Mouse (Mus musculus) common myeloid progenitor, adult 5-6 weeks (primary cell): ENCODE measurements around the gene Kdr. TPM values are rescaled to one million over a fixed set of nuclear protein-coding genes. Genes with fewer than 3 reads are reported as not detected.
A peak's percentile ranks its signal among the peaks of the same experiment; 100 is the strongest.

Experiments used
- ATAC-seq: replicated peaks from 2 replicates; pipeline ENCODE4 v1.8.0; 2016; ENCODE audit warnings: low read depth, mild to moderate bottlenecking, moderate TSS enrichment, inconsistent platforms; ENCODE audit not compliant: poor library complexity, severe bottlenecking
- total RNA-seq: library from RNA; stranded (forward); fragments of 200-1000, 187-1606 nt; gene quantifications from 2 replicates; pipeline ENCODE4 v1.2.3, GENCODE M21; 2017

Kdr gene
- total RNA-seq, result 0.39 and 0.46 TPM in 2 replicates

DNA sequence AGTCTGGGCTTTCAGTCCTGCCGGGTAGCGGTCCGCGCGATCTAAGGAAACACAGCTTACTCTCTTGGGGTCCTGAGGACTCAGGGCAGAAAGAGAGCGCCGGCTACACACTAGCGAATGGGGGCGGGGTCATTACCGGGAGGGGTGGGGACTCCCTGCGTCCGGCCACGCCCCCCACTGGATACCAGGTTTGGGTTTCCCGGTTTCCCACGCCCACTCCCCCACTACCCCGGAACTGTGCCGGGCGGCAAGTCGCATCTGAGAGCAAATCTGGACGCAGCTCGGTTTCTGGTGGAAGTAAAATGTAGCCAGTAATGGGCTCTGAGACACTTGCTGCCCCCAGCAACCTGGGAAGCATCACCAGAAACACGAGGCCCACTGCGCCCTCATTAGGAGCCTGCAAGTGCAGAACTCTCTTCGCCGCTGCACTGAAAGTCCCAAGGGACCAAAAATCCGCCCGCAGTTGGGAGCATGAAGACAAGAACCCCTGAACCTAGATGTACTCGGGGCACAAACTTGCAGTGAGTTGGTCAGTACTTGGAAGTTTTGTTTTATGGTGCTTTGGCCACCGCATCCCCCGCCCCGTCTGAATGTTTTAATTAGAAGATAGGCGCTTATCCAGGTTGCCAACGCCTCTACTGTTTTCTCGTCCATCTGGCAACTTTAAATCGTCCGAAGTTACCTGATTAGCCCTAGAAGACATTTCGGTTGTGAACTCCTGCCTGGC lies at the start of gene Kdr:
TSS of gene Kdr (minus strand) at position 85 of the 727 bp plus-strand sequence.
- ATAC-seq, result peak; percentile 50

DNA sequence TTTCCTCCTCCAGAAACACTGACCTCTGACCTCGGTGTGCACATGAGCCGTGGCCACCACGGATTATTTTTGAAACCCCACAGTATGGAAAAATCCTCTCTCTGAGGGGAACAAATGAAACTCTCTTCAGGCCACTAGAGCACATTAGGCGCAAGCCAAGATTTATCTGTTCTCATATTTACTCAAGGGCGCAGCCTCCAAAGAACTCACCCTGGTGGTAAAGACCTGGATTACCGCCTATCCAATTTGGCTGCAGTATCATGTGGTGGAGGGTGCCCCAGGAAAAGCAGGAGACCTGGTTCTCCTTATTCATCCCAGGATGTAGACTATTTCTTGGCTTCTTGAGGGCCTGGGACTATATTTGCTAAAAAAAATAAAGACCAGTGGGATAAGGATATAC lies 48.5 kb upstream of the Kdr start:
- ATAC-seq, result no peak

DNA sequence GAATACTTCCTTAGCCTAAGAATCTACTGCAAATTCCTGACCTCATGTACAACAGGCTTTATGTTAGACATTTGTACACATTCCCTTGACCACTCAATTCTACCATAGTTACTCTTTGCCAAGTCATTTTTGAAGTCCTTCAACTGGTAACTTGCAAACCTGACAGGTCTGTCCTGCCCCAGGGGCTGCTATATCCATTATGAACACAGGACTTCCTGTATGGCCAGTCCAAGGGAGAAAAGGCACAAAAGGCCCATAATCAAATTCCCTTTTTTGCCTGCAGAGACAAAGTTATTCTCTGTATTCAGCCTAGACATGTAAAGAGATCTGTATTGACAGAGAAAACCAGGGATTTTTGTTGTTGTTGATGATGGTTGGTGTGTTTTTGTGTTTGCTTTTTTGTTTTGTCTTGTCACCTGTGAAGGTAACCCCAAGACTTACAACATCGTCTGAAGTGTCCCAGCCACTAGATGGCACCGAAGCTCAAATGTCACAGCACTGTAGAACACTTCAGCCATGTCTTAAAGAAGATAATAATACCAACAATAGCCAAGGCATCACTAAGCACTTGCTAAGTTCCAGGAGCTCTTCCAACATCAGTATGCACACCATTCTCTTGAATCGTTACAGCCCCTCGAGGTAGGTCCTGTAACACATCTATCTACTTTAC lies 47.9 kb upstream of the Kdr start:
- 0 out of 2 replicates have a peak, but pooled peaks have one; percentile 50 for ATAC-seq

GRCm38 (mm10) chr5:76023011-76023773 lies 44.9 kb upstream of the Kdr start:
- no peak for ATAC-seq

DNA sequence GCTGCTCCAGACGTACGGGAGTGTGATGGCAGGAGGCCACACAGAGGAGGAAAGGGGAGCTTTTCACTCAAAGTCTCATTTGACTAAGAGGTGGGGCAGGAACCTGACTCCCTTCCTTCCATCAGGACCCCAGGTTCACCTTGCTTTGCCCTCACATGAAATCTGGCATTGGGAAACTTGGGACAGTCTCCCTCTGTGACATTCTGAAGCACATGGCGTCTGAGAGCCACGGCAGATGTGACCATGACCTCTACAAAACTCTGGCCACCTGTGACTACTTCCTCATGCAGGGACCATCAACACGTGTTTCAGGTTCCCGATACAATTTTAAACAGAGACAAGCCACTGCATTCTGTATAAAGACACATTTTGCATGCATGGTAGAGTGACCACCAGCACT lies 44.2 kb upstream of the Kdr start:
- ATAC-seq, result no peak

GRCm38 (mm10) chr5:76018321-76018720 lies 40.1 kb upstream of the Kdr start:
- no peak for ATAC-seq

DNA sequence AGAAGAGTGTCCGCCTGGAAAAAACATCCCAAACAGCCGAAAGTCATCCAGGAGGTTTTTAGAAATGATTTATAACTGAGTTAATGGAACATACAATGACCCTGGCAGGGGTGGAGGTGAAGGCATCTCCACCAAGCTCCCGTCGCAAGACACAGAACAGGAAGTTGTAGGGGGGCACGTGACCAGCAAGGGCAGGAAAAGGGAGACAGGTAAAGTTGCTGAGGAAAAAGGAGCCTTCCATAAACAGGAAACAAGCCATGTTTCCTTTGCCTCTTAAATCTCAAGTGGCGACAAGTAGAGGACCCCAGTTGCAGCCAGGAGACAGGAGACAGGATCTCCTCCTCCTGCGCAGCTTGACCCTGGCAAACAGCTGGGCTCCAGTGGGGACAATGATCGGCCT lies 37.8 kb upstream of the Kdr start:
- no peak for ATAC-seq

GRCm38 (mm10) chr5:76013881-76014431 lies 35.7 kb upstream of the Kdr start:
- ATAC-seq, result no peak

DNA sequence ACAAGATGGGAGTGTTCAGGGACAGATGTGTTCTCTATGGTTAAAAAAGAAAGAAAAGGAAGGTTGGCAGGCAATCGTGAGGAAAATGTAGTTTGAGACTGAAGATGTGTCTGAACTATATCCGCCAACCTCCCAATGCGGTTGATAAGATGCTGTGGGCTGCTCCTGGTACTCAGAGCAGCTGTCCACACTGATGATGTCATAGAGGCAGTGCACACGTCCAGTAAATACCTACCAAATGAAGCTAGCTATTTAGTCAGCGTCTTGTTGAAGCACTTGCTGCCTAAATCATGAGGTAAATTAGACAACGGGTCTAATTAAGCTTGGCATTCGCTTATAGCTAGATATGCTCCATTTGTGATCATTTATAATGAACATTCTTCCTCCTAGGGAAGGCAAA lies 28.1 kb upstream of the Kdr start:
- no peak for ATAC-seq

DNA sequence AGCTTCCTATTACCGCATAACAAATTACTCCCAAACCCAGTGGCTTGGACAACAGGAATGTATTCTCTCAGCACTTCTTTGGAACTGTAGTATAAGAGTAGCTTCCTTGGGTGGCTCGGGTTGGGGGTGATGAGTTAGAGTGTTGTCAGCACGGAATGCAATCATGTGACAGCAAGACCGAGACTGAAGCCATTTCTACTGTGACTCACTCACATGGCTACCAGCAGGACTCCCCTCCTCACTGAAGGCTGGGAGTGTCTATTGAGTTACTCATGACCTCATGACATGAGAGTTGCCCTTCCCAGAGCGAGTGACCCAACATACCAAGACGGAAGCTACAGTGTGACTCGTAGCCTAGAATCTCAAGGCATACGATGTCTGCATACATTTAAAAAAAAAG lies 12.0 kb upstream of the Kdr start:
- ATAC-seq, result no peak

GRCm38 (mm10) chr5:75987530-75987929 lies 9.3 kb upstream of the Kdr start:
- no peak for ATAC-seq

DNA sequence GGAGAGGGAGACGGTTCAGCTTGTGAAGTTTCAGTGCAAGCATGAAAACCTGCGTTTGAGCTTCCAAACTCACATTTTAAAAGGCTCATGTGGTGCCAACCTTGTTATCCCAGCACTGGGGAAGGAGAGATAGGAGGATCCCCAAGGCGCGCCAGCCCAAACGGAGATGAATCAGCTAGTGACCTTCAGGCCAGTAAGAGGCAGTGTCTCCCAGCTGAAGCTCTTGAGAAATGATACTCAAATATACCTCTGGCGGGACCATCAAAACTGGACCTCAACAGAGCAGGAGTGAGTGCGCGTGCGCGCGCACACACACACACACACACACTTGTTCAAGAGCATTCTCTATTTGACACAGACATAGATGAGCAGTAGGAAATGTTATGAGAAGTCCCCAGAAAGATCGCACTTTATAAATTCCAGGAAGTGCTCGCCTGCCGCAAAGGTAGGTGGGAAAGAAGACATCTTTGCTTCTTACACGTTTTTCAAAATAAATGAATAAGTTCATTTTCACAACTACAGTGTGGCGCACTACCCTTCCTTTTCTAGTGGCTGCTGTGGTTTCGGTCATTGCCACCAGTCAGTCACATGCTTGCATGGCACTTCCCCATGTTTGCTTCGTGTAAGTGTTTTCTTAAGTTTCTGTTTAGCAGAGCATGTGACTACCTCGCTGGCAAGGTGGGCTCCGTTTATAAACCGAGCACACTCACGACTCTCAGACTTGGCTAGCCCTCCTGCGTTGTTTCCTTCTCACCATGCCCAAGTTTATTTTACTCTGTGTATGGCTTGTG lies 2.5 kb upstream of the Kdr start:
- peak; percentile 81 for ATAC-seq

GRCm38 (mm10) chr5:75979108-75979507 lies 850 bp upstream of the Kdr start:
- ATAC-seq, result no peak

GRCm38 (mm10) chr5:75977441-75978373 lies 551 bp downstream of the Kdr start:
- ATAC-seq, result no peak

DNA sequence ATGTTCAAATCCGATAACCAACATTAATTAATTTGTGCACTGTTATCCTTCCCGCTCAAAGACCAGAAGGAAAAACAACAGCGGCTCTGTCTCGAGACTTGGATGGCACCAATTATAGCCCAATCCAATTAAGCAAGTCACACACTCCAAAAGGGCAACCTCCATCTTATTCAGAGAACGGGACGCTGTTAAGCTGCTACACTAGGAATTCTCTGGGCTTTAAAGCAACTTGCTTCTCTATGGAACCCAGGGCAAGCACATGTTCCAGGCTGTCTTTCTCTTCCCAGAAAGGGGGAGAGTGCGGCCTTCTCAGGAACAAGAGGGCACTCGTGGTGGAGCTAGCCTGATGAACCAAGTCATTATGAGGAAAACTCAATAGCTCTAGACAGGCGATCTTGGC lies 1.6 kb downstream of the Kdr start:
- ATAC-seq, result no peak

DNA sequence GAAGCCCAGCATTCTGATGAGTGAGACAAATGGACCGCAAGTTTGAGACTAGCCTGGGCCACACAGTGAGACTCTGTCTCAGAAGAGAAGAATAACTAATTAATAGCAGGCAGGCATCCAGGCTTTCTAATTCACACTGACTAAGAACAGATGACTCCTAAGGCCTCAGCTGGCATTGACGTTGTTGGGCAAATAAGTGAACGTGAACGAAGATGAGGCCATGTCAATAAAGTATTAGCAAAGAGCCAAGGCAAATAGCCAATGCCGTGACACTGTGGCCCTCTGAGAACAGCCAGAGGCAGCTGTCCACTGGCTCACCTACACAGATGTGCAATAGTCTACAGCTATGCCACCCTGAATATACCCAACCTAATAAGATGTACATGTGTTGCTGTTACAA lies 2.9 kb downstream of the Kdr start:
- no peak for ATAC-seq

DNA sequence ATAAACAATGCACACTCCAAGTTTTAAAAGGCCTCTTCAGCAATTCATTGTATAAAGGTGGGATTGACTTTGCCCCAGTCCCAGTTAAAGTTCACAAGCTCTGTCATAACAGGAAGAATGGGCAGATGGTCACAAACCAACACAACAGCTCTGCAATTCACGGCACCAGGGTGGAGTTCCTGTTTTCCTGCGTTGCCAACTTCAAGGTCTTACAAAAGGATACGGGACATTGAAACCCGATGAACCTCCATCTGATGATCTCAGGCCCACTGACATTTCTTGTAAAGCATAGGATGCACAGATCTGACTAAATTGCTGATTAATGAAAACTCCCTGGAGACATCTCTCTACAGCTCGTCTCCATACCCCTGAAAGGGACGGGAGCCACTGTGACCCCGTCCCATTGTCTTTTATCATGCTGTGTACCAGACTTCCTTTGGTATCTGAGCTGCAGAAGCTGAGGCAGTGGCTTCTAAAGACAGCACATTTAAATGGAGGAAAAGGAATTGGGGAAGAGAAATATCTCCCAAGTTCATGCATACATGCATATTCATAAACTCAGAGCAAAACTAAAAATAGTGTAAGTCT lies 3.6 kb downstream of the Kdr start:
- ATAC-seq, result peak; percentile 39

GRCm38 (mm10) chr5:75969887-75970286 lies 8.4 kb downstream of the Kdr start:
- ATAC-seq, result no peak

DNA sequence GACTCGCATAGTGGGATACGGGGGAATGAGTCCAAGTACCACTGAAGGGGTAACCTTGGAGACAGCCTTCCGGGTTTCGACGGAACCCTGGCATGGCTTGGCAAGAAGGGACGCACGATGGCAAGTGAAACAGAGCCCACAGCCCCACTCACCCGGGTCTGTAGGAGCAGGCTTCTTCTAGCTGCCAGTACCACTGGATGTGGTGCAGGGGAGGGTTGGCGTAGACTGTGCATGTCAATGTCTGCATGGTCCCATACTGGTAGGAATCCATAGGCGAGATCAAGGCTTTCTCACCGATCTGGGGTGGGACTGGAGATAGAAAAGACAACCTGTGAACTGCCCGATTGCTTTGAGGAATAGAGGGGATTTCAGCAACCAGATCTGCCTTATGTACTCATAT lies 15.7 kb downstream of the Kdr start:
- ATAC-seq, result 0 out of 2 replicates have a peak, but pooled peaks have one; percentile 33
